Mouse (Mus musculus): ENCODE data around the gene Zbtb37. TPM values are rescaled to one million over a fixed set of nuclear protein-coding genes. Genes with fewer than 3 reads are reported as not detected.

Zbtb37 gene
- total RNA-seq (2021) = 10 to 100 TPM; 10.6 to 14.8 TPM

DNA sequence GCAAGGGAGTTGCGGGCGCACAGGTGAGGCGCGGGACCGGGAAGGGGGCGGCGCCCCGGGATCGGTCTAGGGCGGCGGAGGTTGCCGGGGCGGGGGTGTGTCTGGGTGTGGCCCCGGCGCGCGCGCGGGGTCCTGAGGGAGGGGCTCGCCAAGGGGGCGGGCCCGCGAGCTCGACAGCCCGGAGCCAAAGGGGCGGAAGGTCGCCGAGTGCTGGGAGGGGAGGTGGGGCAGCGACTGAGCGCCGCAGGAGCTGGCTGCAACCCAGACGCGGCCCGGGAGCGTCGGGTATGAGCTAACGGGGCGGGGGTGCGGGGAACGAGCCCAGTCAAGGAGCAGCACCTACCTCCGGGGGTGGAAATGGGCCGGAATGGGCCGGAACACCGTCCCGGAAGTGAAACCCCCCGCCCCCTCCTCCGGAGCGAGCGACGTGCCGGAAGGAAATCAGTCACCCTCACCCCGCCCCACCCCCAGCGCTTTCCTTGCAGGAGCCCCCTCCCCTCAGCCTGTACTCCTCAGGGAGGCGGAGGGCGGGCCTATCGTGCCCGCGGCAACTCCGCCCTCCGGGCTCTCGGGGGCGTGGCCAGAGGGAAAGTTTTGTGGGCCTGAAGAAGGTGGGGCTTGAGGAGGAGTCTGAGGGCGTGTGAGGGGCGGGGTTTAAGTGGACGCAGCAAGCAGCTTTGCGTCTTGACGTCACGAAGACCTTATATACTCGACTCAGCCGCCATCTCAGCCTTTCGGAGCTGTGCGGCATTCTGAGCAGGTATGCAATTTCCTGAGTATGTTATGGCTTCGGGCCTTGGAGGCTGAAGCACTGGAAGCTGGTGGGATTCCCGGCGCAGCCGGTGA is at the start of gene Zbtb37:
TSS of gene Zbtb37 (minus strand) at position 415 of the 846 bp plus-strand sequence.
- DNase-seq = peak; percentile 97 to 98
- intact Hi-C loops (cut with DNase I) = loop anchor here (2.0 to 5.0 kb wide), 4 partner anchors 36 to 822 kb away; partner anchors contain the start of genes Cacybp, Cenpl, Dars2 and Klhl20

DNA sequence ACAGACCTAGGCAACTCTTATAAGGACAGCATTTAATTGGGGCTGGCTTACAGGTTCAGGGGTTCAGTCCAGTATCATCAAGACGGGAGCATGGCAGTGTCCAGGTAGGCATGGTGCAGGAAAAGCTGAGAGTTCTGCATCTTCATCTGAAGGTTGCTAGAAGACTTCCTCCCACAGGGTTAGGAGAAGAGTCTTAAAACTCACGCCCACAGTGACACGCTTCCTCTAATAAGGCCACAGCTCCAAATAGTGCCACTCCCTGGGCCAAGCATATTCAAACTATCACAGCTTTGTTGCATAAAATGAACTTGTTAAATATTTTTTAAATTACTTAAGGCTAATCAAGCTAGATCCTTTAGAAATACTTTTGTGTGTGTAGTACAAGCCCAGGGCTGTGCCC is 42.6 kb upstream of the Zbtb37 start:
- intact Hi-C loops (cut with DNase I) = no loop called here
- no peak for DNase-seq

DNA sequence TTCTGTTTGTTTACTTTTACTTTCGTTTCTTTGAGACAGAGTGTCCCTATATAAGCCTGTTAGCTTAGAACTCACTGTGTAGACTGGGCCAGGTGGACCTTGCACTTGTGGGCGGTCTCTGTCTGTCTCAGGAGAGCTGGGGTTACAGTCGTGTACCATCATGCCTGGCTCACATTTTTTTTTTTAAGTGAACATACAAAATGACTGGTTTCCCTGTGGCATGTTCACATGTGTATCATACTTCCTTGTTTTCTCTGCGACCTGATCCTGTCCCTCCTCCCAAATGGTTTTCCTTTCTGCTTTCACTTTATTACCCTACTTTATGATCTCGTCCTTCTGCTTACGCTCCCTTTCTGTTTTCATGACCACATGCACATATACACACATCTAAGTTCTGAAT is 41.6 kb upstream of the Zbtb37 start:
- intact Hi-C loops (cut with DNase I) = no loop called here
- no peak for DNase-seq

DNA sequence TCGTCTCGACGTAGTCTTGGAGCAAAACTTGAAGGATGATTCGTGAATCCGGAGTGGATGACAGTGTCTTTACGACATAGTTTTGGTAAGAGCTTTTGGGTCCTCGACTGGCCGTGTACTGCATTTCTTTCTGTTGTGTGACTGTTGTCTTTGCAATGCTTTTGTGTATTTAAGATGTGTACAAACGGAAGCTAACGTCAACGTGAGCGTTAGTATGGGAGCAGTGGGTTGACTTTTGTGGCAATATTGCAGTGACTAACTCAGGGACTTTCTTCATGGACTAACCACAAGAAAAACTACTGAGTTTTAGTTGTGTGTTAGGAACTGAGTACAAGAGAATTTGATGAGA is 36.6 kb upstream of the Zbtb37 start:
- no peak for DNase-seq
- intact Hi-C loops (cut with DNase I) = loop anchor here (2.0 to 5.0 kb wide), 2 partner anchors 36 to 61 kb away; partner anchors contain the start of genes Klhl20 and Zbtb37

DNA sequence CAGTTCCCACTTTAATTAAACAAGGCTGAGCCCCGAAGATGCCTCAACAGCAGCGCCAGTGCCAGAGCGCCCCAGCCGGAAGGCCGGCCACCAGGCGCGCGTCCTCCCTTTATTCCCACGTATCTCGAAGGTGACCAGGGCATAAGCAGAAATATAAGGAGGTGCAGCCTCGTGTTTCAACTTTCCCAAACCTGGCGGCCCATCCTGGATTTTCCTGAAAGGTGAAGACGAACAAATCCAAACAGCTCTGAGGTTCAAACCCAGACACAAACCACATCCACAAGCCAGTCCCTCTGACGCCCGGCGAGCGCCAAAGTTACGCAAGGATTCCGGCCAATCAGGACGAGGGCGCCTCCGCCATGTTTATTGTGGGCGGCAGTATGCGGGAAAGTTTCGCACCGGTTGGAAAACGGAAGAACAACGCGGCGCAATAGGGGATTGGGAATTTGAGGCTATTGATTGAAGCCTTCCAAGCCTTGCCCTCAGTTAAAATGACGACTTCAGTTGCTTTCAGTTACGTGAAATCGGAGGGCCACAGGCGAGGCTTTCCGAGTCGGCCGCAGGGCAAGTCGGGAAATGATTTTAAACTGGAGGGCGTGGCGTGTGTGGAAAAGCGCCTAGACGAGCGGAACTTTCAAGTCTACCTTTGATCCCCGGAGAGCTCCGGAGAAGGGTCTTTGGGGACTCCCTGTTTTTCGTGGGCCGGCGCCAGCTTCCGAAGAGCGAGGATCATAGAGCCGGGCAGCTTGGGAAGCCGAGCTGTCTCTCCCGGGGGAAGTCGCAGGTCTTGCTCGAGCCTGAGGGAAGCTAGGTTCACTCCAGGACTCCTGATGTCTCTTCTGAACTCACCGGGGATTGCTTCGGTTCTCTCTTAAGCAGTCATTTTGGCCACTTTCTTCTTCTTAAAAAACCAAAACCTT is 36.0 kb upstream of the Zbtb37 start, which contains the start of the genes Dars2 and Cenpl:
TSS of gene Dars2 (minus strand) at position 307 of the 920 bp plus-strand sequence.
TSS of gene Cenpl (plus strand) at position 362 of the 920 bp plus-strand sequence.
- peak; percentile 95 to 96 for DNase-seq
- intact Hi-C loops (cut with DNase I) = loop anchor here (2.0 to 5.0 kb wide), 2 partner anchors 36 to 62 kb away; partner anchors contain the start of genes Klhl20 and Zbtb37

DNA sequence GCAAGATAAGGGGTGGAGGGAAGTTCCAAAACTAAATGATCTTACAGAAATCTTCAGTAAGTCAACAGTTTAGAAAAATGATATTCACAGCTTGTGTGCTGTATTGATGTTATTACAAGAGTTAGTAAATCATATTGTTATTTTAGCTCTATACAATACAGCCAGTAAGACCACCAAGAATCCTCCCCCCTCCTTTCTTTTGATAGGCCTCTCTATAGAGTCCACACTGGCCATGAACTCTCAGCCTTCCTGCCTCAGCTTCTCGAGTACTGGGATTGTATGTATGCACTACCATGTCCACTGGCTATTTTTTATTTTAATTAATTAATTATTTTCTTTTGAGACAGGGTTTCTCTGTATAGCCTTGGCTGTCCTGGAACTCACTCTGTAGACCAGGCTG is 28.7 kb upstream of the Zbtb37 start:
- intact Hi-C loops (cut with DNase I) = no loop called here
- no peak for DNase-seq

DNA sequence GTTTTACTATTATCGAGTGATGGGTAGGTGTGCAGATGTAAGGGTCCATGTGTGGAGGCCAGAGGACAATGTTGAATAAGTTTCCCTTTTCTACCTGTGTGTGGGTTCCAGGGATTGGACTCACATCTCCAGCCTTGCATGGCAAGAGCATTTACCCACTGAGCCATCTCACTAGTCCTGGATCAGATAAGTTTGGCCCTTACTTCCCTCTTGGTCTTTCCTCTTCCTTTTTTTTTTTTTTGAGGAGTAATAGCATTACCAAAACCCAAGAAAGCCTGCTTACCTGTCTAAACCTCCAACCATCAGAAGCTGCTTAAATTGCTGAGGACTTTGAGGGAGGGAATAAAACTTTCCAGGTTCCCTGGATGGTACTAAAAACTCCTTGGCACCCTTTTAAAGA is 22.5 kb upstream of the Zbtb37 start:
- DNase-seq = no peak
- intact Hi-C loops (cut with DNase I) = no loop called here

DNA sequence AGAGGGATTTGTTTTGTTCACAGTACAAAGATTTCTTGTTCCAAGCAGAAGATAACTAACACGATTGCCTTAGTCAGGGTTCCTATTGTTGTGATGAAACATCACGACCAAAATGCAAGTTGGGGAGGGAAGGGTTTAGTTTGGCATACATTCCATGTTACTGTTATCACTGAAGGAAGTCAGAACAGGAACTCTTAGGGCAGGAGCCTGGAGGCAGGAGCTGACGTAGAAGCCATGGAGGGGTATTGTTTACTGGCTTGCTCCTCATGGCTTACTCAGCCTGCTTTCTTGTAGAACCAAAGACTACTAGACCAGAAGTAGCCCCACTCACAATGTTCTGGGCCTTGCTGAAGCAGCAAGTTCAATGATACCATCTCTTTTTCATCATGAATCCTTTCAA is 12.3 kb upstream of the Zbtb37 start:
- intact Hi-C loops (cut with DNase I) = no loop called here
- no peak for DNase-seq

DNA sequence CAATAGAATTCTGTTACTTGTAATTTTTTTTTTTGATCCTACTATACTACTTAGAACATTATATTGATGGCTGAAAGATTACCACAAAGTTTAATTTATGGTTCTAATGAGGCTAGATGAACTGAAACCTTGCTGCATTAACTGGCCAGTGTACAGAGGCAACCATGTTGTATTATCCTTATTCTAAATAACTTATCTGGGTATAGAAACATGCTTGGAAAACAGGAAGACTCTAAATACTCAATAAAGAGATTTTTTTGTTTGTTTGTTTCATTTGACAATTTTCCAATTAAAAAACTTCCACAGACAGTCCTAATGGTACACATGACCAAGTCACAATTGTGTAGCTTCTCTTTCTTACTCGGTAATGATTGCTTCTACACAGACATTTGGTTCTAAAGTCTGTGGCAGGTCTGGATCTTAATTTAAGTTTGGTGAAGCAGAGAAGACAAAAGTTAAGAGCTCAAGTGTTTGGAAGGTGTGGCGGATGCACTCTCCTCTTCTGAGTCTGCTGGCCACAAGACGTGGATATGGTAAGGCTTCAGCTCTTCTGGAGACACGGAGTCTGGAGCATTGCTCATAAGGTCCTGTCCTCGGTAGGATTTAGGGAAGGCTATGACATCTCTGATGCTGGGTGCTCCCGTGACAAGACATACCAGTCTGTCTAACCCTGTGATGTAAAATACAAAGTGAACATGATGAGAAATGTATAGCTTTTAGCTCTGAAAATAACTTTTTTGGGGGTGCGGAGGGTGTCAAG is 6.8 kb upstream of the Zbtb37 start:
- intact Hi-C loops (cut with DNase I) = no loop called here
- no peak for DNase-seq

DNA sequence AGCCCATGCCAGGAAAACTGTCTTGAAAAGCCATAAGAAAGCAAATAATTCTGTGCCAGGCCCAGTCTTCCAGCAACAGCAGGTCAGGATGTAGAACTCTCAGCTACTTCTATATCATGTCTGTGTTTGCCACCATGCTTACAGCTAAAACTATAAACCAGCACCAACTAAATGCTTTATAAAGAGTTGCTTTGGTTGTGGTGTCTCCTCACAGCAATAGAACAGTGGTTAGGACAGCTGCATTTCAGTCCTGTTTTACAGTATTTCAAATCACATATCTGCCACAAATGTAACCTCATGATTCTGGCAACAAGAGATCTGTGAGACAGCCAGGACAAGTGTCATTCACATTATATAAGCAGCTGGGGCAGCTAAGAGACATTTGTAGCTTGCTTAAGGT is 6.2 kb upstream of the Zbtb37 start:
- DNase-seq = no peak
- intact Hi-C loops (cut with DNase I) = no loop called here

DNA sequence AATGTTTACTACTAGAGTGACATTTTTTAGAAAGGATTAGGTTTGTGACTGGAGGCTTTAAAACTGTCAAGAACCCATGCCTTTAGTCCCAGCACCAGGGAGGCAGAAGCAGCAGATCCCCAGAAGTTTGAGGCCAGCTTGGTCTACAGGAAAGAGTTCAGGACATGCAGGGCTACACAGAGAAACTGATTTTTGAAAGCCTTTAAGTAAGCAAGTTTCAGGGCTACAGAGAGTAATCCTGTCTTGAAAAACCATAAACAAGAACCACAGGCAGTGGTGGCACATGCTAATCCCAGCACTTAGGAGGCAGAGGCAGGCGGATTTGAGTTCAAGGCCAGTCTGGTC is 5.7 kb upstream of the Zbtb37 start:
- no peak for DNase-seq
- intact Hi-C loops (cut with DNase I) = no loop called here

DNA sequence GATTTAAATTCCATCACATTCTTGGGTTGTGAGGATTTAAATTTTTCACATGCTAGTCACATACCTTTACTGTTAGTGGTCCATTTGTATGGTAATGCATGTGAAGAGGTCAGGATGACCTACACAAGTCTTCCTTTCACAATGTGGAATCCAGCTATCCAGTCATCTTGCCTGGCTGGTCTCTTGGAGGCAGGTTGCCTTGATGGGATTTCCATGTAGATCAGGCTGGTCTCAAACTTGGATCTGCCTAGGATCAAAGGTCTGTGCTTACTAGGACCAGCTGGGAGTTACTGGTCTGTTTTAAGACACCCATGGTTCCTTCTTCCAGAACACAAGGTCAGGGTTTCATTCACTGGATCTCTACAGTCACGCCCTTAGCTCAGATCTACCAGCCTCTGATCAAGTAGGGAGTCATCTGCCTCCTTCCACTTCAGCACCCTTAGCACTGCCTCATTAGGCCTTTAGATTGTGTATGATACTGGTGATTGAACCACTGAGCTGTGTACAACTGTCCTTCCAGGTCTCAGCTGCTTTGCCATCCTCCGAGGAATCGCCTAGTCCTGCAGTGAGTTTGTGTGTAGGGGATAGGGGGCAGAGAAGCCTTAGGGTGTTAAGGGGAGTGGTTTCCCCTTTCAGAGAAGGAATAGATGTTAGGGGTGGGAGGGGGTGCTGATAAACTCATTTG is 5.2 kb upstream of the Zbtb37 start:
- intact Hi-C loops (cut with DNase I) = no loop called here
- no peak for DNase-seq

DNA sequence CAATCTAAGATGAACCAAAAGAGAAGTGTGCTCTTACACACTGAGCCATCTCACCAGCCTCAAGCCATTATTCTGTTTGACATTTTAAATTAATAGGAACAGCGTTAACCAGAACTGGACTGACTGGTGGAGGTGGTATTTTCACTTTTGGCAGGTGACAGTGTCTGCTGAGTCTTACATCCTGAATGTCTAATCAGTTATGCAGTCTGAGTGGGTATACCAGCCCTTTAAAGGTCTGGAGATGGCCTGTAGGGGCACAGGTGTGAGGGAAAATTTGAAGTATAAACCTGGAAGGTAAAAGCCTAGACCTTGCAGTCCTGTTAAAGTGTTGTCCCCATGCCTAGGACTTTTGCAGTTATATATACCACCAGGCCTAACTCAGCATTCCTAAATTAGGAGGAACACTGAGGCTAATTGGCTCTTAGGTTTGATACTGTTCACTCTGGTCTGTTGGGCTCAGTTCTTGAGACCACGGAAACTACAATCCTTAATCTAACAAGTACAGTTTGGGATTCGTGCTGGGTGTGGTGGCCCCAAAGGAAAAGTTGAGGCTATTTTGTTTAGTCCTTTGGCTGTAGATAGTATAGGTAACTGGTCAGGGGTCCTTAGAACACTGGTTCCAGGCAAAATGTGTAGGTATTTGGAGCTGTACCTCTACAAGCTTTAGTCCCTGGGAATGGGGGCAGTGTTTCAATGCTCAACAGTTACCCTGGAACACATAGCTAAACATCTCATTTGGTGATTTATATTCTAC is 4.5 kb upstream of the Zbtb37 start:
- intact Hi-C loops (cut with DNase I) = no loop called here
- no peak for DNase-seq

DNA sequence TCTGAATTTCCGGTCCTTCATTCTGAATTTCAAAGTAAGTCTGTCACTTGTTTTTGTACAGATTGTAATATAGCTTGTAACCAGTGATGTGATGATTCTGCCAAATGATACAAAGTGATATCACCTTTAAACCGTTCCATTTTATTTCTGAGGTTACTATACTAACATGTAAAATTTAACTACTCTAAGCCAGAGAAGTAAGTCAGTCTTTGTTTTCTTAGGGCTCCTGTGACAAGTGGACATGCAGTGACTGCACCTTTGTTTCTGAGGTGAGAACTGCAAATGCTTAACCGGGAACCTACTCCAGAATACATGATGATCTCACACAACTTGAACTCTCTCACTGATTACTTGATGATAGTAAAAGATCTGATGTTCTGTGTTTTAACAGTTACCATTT is 3.4 kb upstream of the Zbtb37 start:
- no peak for DNase-seq
- intact Hi-C loops (cut with DNase I) = no loop called here

DNA sequence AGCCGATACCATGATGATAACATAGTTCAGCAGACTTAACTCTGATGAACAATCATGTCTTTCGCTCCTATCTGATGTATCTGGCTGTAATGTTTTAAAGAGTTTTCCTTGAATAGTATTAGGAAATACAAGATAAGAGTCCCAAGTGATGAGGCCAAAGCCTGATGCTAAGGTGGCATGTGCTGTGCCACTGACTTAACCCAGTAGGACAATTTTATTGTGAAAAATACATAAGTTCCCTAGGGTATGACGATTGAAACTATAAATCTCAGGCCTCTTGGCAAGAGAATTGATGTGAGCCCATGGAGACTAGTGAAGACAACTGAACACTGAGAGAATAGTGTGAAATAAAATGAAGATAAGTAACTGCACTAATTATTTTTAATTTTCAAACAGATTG is 3.0 kb upstream of the Zbtb37 start:
- no peak for DNase-seq
- intact Hi-C loops (cut with DNase I) = no loop called here

DNA sequence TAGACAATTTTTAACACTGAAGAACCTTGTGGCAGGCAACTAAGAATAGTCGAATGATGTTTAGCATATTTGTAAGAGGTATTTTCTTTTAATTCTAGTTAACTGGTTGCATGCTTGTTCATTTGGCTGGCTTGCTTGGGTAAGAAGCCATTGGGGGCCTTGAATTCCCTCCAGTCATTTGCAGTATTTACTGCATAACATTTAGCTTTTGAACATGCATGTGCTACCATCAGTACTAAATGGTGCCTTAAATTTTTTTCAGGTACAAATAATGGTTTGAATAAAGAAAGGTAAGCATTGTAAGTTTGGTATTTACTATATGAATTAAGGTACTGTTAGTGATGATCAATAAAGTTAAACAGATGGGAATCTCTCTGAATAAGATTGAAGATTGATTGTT is 2.4 kb upstream of the Zbtb37 start:
- intact Hi-C loops (cut with DNase I) = no loop called here
- DNase-seq = no peak

DNA sequence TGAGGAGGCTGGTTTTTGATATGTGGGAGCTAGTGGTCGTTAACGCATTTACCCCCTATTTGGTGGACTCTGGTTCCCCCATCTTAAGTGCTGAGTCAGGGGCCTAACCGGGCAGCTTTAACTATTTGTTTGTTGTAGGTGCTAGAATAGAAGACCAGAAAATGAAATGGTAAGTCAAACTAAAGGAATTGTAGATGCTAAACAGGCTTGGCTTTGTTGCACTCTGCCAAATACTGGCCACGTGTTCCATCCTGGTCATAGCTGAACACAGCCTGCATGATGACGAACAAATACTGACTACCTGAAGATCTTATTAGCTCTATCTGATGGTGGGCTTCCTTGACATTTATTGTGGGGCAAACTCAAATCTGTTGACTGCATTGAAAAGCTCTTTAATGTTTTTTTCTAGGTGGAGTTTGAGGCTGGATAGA is 1.8 kb upstream of the Zbtb37 start:
- DNase-seq = peak in 1 of 2 experiments; percentile 11
- intact Hi-C loops (cut with DNase I) = loop anchor here (1.0 kb wide), 1 partner anchor 130 kb away; the partner anchor contains the start of gene Rc3h1

DNA sequence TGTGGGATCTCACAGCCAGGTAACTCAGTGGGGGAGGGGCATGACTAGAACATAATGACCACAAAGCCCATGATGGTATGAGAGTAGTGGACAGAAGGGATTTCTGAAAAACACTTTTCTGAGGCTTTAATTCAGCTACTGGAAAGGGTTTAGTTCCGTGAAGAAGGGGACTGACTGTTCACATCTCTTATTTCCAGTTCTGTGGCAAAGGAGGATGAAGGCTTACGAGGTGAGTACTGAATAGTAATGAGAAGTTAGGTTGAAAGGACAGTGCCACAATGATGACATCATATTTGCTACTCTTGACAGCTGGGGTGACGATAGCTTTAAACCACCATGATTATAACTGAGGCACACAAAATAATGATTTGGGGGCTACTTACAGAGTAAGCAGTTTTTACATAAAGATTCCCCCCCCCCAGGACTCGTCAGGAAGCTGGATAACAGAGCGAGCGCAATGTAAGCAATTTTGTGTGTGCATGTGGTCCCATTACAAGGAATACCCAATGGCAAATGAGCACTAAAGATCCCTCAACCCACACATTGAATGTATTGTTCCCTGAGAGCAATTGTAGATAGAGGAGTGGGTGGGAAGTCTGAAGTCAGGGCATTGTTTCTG is 1.2 kb upstream of the Zbtb37 start:
- no peak for DNase-seq
- intact Hi-C loops (cut with DNase I) = loop anchor here (1.0 to 2.0 kb wide), 4 partner anchors 35 to 243 kb away; partner anchors contain the start of genes Cenpl, Dars2, Klhl20 and Rabgap1l

All from heart, postnatal 36 days (tissue).